In genomic region chr1:194223015-194223414, GRCm38 (mm10) we compare ENCODE assay signal across 9 mouse cellular contexts.
DNase-seq lines count a peak whose midpoint lies in the region; ATAC-seq lines count a peak whose summit lies in the region.
"Had no signal": no experiment of that assay in that cellular context is flagged by ENCODE, and none has a peak within 500 bp of the region (broad histone marks: within the 10 kb centered on the region; RNA-seq: fewer than 3 reads in every experiment).

No protein-coding gene starts in this region.

- peak; percentile 59 for DNase-seq in R1 (ENCODE audit: low read depth, low spot score)
- DNase-seq in cerebellum, postnatal 10 days = peak; percentile 74 to 75
- DNase-seq in frontal cortex, postnatal 14 days (ENCODE audit: low spot score in 2 of 2) = peak; percentile 61 to 69
- peak; percentile 86 for DNase-seq in hindbrain, embryonic 14.5 days (ENCODE audit: low spot score)
- DNase-seq in layer of hippocampus, postnatal 36 days = peak; percentile 52 to 63
- DNase-seq in lung, postnatal 25 days (ENCODE audit: low spot score) = peak; percentile 63
- DNase-seq in right cerebral cortex, adult 2 months (ENCODE audit: low spot score in 2 of 2) = peak; percentile 71 to 80
- DNase-seq in urinary bladder, postnatal 14 days (ENCODE audit: low spot score) = peak; percentile 70

- 0 out of 2 replicates have a peak overlapping the region, but pooled peaks have one; percentile 4 for H3K4me2 ChIP-seq in hindbrain, embryonic 14.5 days (replicated peaks)
- H3K4me2 ChIP-seq: liver, embryonic 15.5 days had no signal

- peak; percentile 61 for ATAC-seq in hindbrain, embryonic 14.5 days (ENCODE audit: low FRiP score)

- H3K9ac ChIP-seq in hindbrain, embryonic 14.5 days = no peak overlapping the region
- H3K9ac ChIP-seq: liver, embryonic 15.5 days had no signal

- H3K36me3 ChIP-seq in hindbrain, embryonic 14.5 days (replicated peaks; ENCODE audit: control insufficient read depth, insufficient read depth) = no peaks in the 10 kb centered on the region
- H3K36me3 ChIP-seq: liver, embryonic 15.5 days had no signal

- 2% methylated on average over 9 of the region's 9 CpGs for WGBS in hindbrain, embryonic 14.5 days

- H3K27ac ChIP-seq in hindbrain, embryonic 14.5 days = 0 out of 2 replicates have a peak overlapping the region, but pooled peaks have one; percentile 2
- H3K27ac ChIP-seq: liver, embryonic 15.5 days had no signal

- H3K27me3 ChIP-seq in hindbrain, embryonic 14.5 days (ENCODE audit: control insufficient read depth, insufficient read depth, low read length) = no peaks in the 10 kb centered on the region
- H3K27me3 ChIP-seq: liver, embryonic 15.5 days had no signal

- H3K4me1 ChIP-seq in hindbrain, embryonic 14.5 days (replicated peaks; ENCODE audit: control insufficient read depth, insufficient read depth, low read length) = peaks cover 34% of the 10 kb centered on the region
- H3K4me1 ChIP-seq: liver, embryonic 15.5 days had no signal

- H3K9me3 ChIP-seq in hindbrain, embryonic 14.5 days (ENCODE audit: control insufficient read depth, low read length) = no peaks in the 10 kb centered on the region
- H3K9me3 ChIP-seq: liver, embryonic 15.5 days had no signal

- H3K4me3 ChIP-seq in hindbrain, embryonic 14.5 days (replicated peaks; ENCODE audit: low read length) = no peak overlapping the region
- H3K4me3 ChIP-seq: liver, embryonic 15.5 days had no signal
